ENCODE assay signal across 8 mouse cellular contexts in genomic region chr11:29247725-29248124, GRCm38 (mm10). TPM values are rescaled to one million over a fixed set of nuclear protein-coding genes. Genes with fewer than 3 reads are reported as not detected.
DNase-seq lines count a peak whose midpoint lies in the region; ATAC-seq and TF ChIP-seq lines count a peak whose summit lies in the region.

No protein-coding gene starts in this region.

- peak overlapping the region; percentile 79 for H3K27ac ChIP-seq in layer of hippocampus, adult 2 months
- H3K27ac ChIP-seq in forebrain, embryonic 10.5 days, result peak overlapping the region; percentile 91
- H3K27ac ChIP-seq in intestine, embryonic 15.5 days, result no peak overlapping the region
- H3K27ac ChIP-seq in neural tube, embryonic 11.5 days (ENCODE audit: low read depth, low read length), result no peak overlapping the region

- WGBS in forebrain, embryonic 10.5 days, result 97% methylated on average over 1 of the region's 1 CpGs
- 100% methylated on average over 1 of the region's 1 CpGs for WGBS in intestine, embryonic 15.5 days
- WGBS in neural tube, embryonic 11.5 days, result 88% methylated on average over 1 of the region's 1 CpGs

- H3K36me3 ChIP-seq in forebrain, embryonic 10.5 days (replicated peaks), result peaks cover 16% of the 10 kb centered on the region
- H3K36me3 ChIP-seq in intestine, embryonic 15.5 days, result 0 out of 2 replicates have a peak, but pooled peaks cover under 1% of the 10 kb centered on the region
- no peaks in the 10 kb centered on the region for H3K36me3 ChIP-seq in neural tube, embryonic 11.5 days (ENCODE audit: control insufficient read depth, insufficient read depth, low read length)

- H3K9me3 ChIP-seq in forebrain, embryonic 10.5 days, result no peaks in the 10 kb centered on the region
- no peaks in the 10 kb centered on the region for H3K9me3 ChIP-seq in intestine, embryonic 15.5 days
- H3K9me3 ChIP-seq in neural tube, embryonic 11.5 days (ENCODE audit: control insufficient read depth, low read length), result no peaks in the 10 kb centered on the region

- H3K4me2 ChIP-seq in intestine, embryonic 15.5 days (replicated peaks), result peak overlapping the region; percentile 80
- peak overlapping the region; percentile 35 for H3K4me2 ChIP-seq in neural tube, embryonic 11.5 days (ENCODE audit: low read depth)

- no peak for DNase-seq in layer of hippocampus, adult 2 months (ENCODE audit: low spot score in 2 of 2)
- DNase-seq in layer of hippocampus, postnatal 10 days (ENCODE audit: low spot score in 2 of 2), result no peak
- DNase-seq in forebrain, embryonic 10.5 days (ENCODE audit: extremely low spot score, low spot score), result no peak
- DNase-seq in neural tube, embryonic 11.5 days (ENCODE audit: low spot score), result no peak
- DNase-seq in urinary bladder, postnatal 4 days (ENCODE audit: low spot score in 2 of 2), result no peak
- no peak for DNase-seq in layer of hippocampus, adult 9-10 months (ENCODE audit: low spot score)
- no peak for DNase-seq in spleen, postnatal 36 days (ENCODE audit: low spot score in 2 of 2)

- TF ChIP-seq CTCF in layer of hippocampus, adult 2 months (conservative IDR thresholded peaks at IDR 0.05), result no peak

- ATAC-seq in intestine, embryonic 15.5 days, result peak; percentile 24; the same call in 1 of the 2 replicates
- ATAC-seq in neural tube, embryonic 11.5 days (ENCODE audit: insufficient read depth, low FRiP score, low TSS enrichment), result peak; percentile 10; the same call in 1 of the 2 replicates

- peaks cover 14% of the 10 kb centered on the region for H3K4me1 ChIP-seq in forebrain, embryonic 10.5 days
- peaks cover 8% of the 10 kb centered on the region; the same call in 1 of the 2 replicates for H3K4me1 ChIP-seq in intestine, embryonic 15.5 days (replicated peaks)
- H3K4me1 ChIP-seq in neural tube, embryonic 11.5 days (ENCODE audit: control insufficient read depth, insufficient read depth, low read length), result peaks cover 4% of the 10 kb centered on the region; the same call in 1 of the 2 replicates

- no peaks in the 10 kb centered on the region for H3K27me3 ChIP-seq in forebrain, embryonic 10.5 days (ENCODE audit: poor library complexity, severe bottlenecking)
- H3K27me3 ChIP-seq in intestine, embryonic 15.5 days (replicated peaks), result no peaks in the 10 kb centered on the region
- no peaks in the 10 kb centered on the region for H3K27me3 ChIP-seq in neural tube, embryonic 11.5 days (ENCODE audit: control insufficient read depth, insufficient read depth, low read length)

- H3K4me3 ChIP-seq in layer of hippocampus, adult 2 months, result peak overlapping the region; percentile 90
- H3K4me3 ChIP-seq in forebrain, embryonic 10.5 days, result peak overlapping the region; percentile 87
- peak overlapping the region; percentile 74 for H3K4me3 ChIP-seq in intestine, embryonic 15.5 days (replicated peaks)
- no peak overlapping the region for H3K4me3 ChIP-seq in neural tube, embryonic 11.5 days (ENCODE audit: low read depth, low read length)

- no peak overlapping the region for H3K9ac ChIP-seq in intestine, embryonic 15.5 days
- H3K9ac ChIP-seq in neural tube, embryonic 11.5 days (ENCODE audit: low read length), result no peak overlapping the region

RNA-seq across cellular contexts. Expression of gene Cfap36, which starts 0.5 kb away (rescaled TPM):
- total RNA-seq in layer of hippocampus, adult 2 months (2021), result 100 to 1,000 TPM; 130 to 132 TPM
- 100 to 1,000 TPM; 122 to 126 TPM for total RNA-seq in layer of hippocampus, postnatal 10 days (2021)
- 56.3 and 61.1 TPM in 2 replicates for polyA plus RNA-seq in forebrain, embryonic 10.5 days (2016; fragmentation: Nextera tagmentation; extraction: Ambion mirVana)
- 40.2 and 43.2 TPM in 2 replicates for polyA plus RNA-seq in intestine, embryonic 15.5 days (2015; fragmentation: Nextera tagmentation; extraction: Ambion mirVana)
- polyA plus RNA-seq in neural tube, embryonic 11.5 days (2014; fragmentation: Nextera tagmentation; extraction: Ambion mirVana), result 68.5 and 77.0 TPM in 2 replicates

Comparison
In these comparisons a context has a peak if more than half of its experiments do, and no peak if none do; other contexts are left out.
1. H3K27ac ChIP-seq: peak in layer of hippocampus, adult 2 months (single experiment) and forebrain, embryonic 10.5 days (single experiment); none in intestine, embryonic 15.5 days (single experiment) and neural tube, embryonic 11.5 days (single experiment).